Mouse (Mus musculus) CH12.LX (cell line): Measurements from ENCODE around the gene Rad23b. TPM values are rescaled to one million over a fixed set of nuclear protein-coding genes. Genes with fewer than 3 reads are reported as not detected.
A peak's percentile ranks its signal among the peaks of the same experiment; 100 is the strongest.

Experiments
- DNase-seq: peaks from one replicate; pipeline ENCODE4 v3.0.0-alpha.2; 2013; ENCODE audit errors: extremely low read depth
- H3K27ac ChIP-seq: 2 replicates; pipeline ENCODE4 v1.5.1; 2012; ENCODE audit warnings: low read depth, mild to moderate bottlenecking, control low read depth, moderate library complexity; ENCODE audit not compliant: insufficient read depth
- H3K27me3 ChIP-seq: replicated peaks from 2 replicates; pipeline ENCODE3; 2012; ENCODE audit warnings: inconsistent platforms
- H3K36me3 ChIP-seq, 2 experiments: replicated peaks in 1 of 2; 2 replicates each; pipeline versions ENCODE3 to v1.6.1; 2012; ENCODE audit warnings: inconsistent platforms in 1 of 2, low read length in 1 of 2, mild to moderate bottlenecking in 1 of 2, mixed read lengths in 1 of 2, moderate library complexity in 1 of 2; ENCODE audit not compliant: control insufficient read depth in 1 of 2, insufficient read depth in 1 of 2
- H3K4me1 ChIP-seq, 2 experiments: 2 replicates each; pipeline ENCODE4 v1.6.1; 2012; ENCODE audit warnings: inconsistent platforms in 1 of 2, moderate library complexity in 1 of 2; ENCODE audit not compliant: insufficient read depth in 2 of 2, control insufficient read depth in 1 of 2
- H3K4me2 ChIP-seq: 2 replicates; pipeline ENCODE4 v1.6.1; 2012; ENCODE audit warnings: low read depth, mild to moderate bottlenecking, control low read depth; ENCODE audit not compliant: poor library complexity, insufficient read depth, severe bottlenecking
- H3K4me3 ChIP-seq, 3 experiments: fragments of 150-350 bp in 1 of 3; sonication (generic) in 1 of 3; replicated peaks in 1 of 3; 2 replicates each; pipeline versions ENCODE3 to v1.5.1; 2011 to 2012; ENCODE audit warnings: low read depth in 2 of 3, low read length in 2 of 3, mild to moderate bottlenecking in 2 of 3, moderate library complexity in 2 of 3, control low read depth in 1 of 3, improper control_type of control experiment in 1 of 3, inconsistent platforms in 1 of 3, mixed read lengths in 1 of 3; ENCODE audit not compliant: poor library complexity in 1 of 3
- H3K79me2 ChIP-seq: replicated peaks from 2 replicates; pipeline ENCODE4 v1.6.1; 2012; ENCODE audit warnings: mild to moderate bottlenecking, moderate library complexity; ENCODE audit not compliant: control insufficient read depth, poor library complexity, insufficient read depth, severe bottlenecking; ENCODE audit errors: extremely low read depth
- H3K9ac ChIP-seq: 2 replicates; pipeline ENCODE4 v1.6.1; 2012; ENCODE audit warnings: low read depth, mild to moderate bottlenecking, control low read depth, moderate library complexity; ENCODE audit not compliant: insufficient read depth
- H3K9me3 ChIP-seq: replicated peaks from 2 replicates; pipeline ENCODE3; 2012; ENCODE audit warnings: low read length, inconsistent platforms, mixed read lengths
- BHLHE40 ChIP-seq: IDR thresholded peaks from 2 replicates; pipeline ENCODE4 v1.6.1; 2011; ENCODE audit warnings: mild to moderate bottlenecking, low read depth, low read length, improper control_type of control experiment
- CHD2 ChIP-seq: IDR thresholded peaks from 2 replicates; pipeline ENCODE4 v1.6.1; 2011; ENCODE audit warnings: low read length, improper control_type of control experiment
- E2F4 ChIP-seq: IDR thresholded peaks from 2 replicates; pipeline ENCODE4 v1.6.1; 2011; ENCODE audit warnings: low read depth, low read length, improper control_type of control experiment; ENCODE audit not compliant: insufficient replicate concordance
- ELF1 ChIP-seq: IDR thresholded peaks from 2 replicates; pipeline ENCODE4 v1.6.1; 2014; ENCODE audit warnings: low read depth, mild to moderate bottlenecking, inconsistent platforms, low read length, improper control_type of control experiment
- EP300 ChIP-seq: IDR thresholded peaks from 2 replicates; pipeline ENCODE4 v1.6.1; 2011; ENCODE audit warnings: low read length, improper control_type of control experiment
- ETS1 ChIP-seq: conservative IDR thresholded peaks from 2 replicates; pipeline ENCODE4 v1.6.1; 2012; ENCODE audit warnings: low read depth, mild to moderate bottlenecking, inconsistent platforms, low read length, improper control_type of control experiment, moderate library complexity
- GABPA ChIP-seq: IDR thresholded peaks from 2 replicates; pipeline ENCODE4 v1.6.1; 2012; ENCODE audit warnings: low read depth, low read length, improper control_type of control experiment, inconsistent platforms; ENCODE audit not compliant: insufficient replicate concordance
- KAT2A ChIP-seq: IDR thresholded peaks from 2 replicates; pipeline ENCODE4 v1.6.1; 2012; ENCODE audit warnings: low read length, improper control_type of control experiment, inconsistent platforms; ENCODE audit not compliant: insufficient replicate concordance
- MAX ChIP-seq: IDR thresholded peaks from 2 replicates; pipeline ENCODE4 v1.6.1; 2011; ENCODE audit warnings: low read length, improper control_type of control experiment
- MXI1 ChIP-seq: IDR thresholded peaks from 2 replicates; pipeline ENCODE4 v1.6.1; 2011; ENCODE audit warnings: mild to moderate bottlenecking, low read depth, low read length, improper control_type of control experiment
- MYC ChIP-seq: IDR thresholded peaks from 2 replicates; pipeline ENCODE4 v1.6.1; 2011; ENCODE audit warnings: low read depth, mild to moderate bottlenecking, improper control_type of control experiment, low read length
- NRF1 ChIP-seq: IDR thresholded peaks from 2 replicates; pipeline ENCODE4 v1.6.1; 2014; ENCODE audit warnings: low read depth, mild to moderate bottlenecking, inconsistent platforms, low read length, improper control_type of control experiment, moderate library complexity
- SIN3A ChIP-seq: IDR thresholded peaks from 2 replicates; pipeline ENCODE4 v1.6.1; 2012; ENCODE audit warnings: low read length, improper control_type of control experiment, inconsistent platforms
- TCF12 ChIP-seq: IDR thresholded peaks from 2 replicates; pipeline ENCODE4 v1.6.1; 2014; ENCODE audit warnings: low read depth, mild to moderate bottlenecking, inconsistent platforms, low read length, improper control_type of control experiment
- UBTF ChIP-seq: IDR thresholded peaks from 2 replicates; pipeline ENCODE4 v1.6.1; 2012; ENCODE audit warnings: low read depth, mild to moderate bottlenecking, inconsistent platforms, low read length, improper control_type of control experiment, moderate library complexity
- dilution Hi-C: fragments of 300-500 bp; cut with MboI; formaldehyde crosslinking; loops from 2 replicates; pipeline ENCODE4 v1.14.3; 2020; ENCODE audit warnings: low sequenced_read_pairs; ENCODE audit not compliant: extremely low pct_unique_long_range_greater_than_20kb, extremely low pct_ligation_motif_present
- in situ Hi-C: fragments of 300-500 bp; cut with MboI; formaldehyde crosslinking; loops from 3 replicates; pipeline ENCODE4 v1.14.3; 2019; ENCODE audit warnings: low sequenced_read_pairs, low pct_ligation_motif_present, low pct_unique_long_range_greater_than_20kb, mixed read lengths
- polyA plus RNA-seq: library from polyadenylated mRNA; unstranded; fragments of >175 nt; gene quantifications from 2 replicates; pipeline ENCODE4 v1.2.1, GENCODE M21; 2012; ENCODE audit warnings: low read depth; ENCODE audit not compliant: insufficient read length
- total RNA-seq, 2 experiments: library from RNA; depleted of rRNA; stranded (reverse); fragments of 300-350 nt in 1 of 2; fragments of >200 nt in 1 of 2; gene quantifications; 2 replicates each; pipeline ENCODE4 v1.2.3; 2012 to 2014

Rad23b gene
- total and polyA plus RNA-seq, 3 experiments, result 190 to 436 (median 350) TPM

GRCm38 (mm10) chr4:55343287-55343686, 6.6 kb upstream of the Rad23b start:
- Histone ChIP-seq H3K4me3 (no peak overlapping the region), H3K79me2 (no peaks in the 10 kb centered on the region), H3K27me3 (no peaks in the 10 kb centered on the region), H3K36me3 (no peaks in the 10 kb centered on the region), H3K9ac (no peak overlapping the region), H3K27ac (no peak overlapping the region), H3K4me1 (peaks cover 11 to 37% of the 10 kb centered on the region in 2 experiments), H3K4me2 (peak overlapping the region; percentile 2; the same call in 1 of the 2 replicates), H3K9me3 (no peaks in the 10 kb centered on the region)
- in situ Hi-C loops (no loop called here), dilution Hi-C loops (no loop called here)
- no peak for DNase-seq
- TF ChIP-seq ELF1, result no peak
- no peak for TF ChIP-seq GABPA
- peak; percentile 60; the same call in 1 of the 2 replicates for TF ChIP-seq EP300
- no peak for TF ChIP-seq KAT2A
- TF ChIP-seq CHD2, result no peak
- TF ChIP-seq BHLHE40, result peak; percentile 17; the same call in 1 of the 2 replicates
- 0 out of 2 replicates have a peak, but pooled peaks have one; percentile 6 for TF ChIP-seq ETS1

- TF ChIP-seq TCF12, result no peak
- TF ChIP-seq NRF1, result 0 out of 2 replicates have a peak, but pooled peaks have one; percentile 7
- TF ChIP-seq, all 38 proteins: peak for 1
- Histone ChIP-seq H3K27me3 (no peaks in the 10 kb centered on the region), H3K4me2 (peak overlapping the region; percentile 73), H3K27ac (peak overlapping the region; percentile 78; the same call in 1 of the 2 replicates), H3K9me3 (no peaks in the 10 kb centered on the region), H3K4me1 (peaks cover 10 to 39% of the 10 kb centered on the region in 2 experiments), H3K36me3 (peaks cover 0 to 5% of the 10 kb centered on the region in 2 experiments), H3K79me2 (peaks cover 37% of the 10 kb centered on the region), H3K9ac (peak overlapping the region; percentile 17), H3K4me3 (peak overlapping the region; percentile 55 to 75 (median 61))
- dilution Hi-C loops, result no loop called here
- no peak for DNase-seq
- in situ Hi-C loops, result no loop called here
These were observed 938 bp upstream of the Rad23b start for GRCm38 (mm10) chr4:55348759-55349451.

- Histone ChIP-seq H3K9me3 (no peaks in the 10 kb centered on the region), H3K27ac (peak overlapping the region; percentile 75), H3K4me2 (peak overlapping the region; percentile 59; the same call in 1 of the 2 replicates), H3K4me3 (peak overlapping the region; percentile 48 to 98 (median 92)), H3K4me1 (peaks cover 15 to 49% of the 10 kb centered on the region in 2 experiments), H3K79me2 (peaks cover 50% of the 10 kb centered on the region), H3K27me3 (no peaks in the 10 kb centered on the region), H3K9ac (peak overlapping the region; percentile 95), H3K36me3 (peaks cover 0 to 15% of the 10 kb centered on the region in 2 experiments)
- peak; percentile 46 for TF ChIP-seq NRF1
- TF ChIP-seq EP300, result no peak
- TF ChIP-seq MXI1, result peak; percentile 53
- peak; percentile 53; the same call in 1 of the 2 replicates for TF ChIP-seq MAX
- no peak for TF ChIP-seq E2F4
- peak; percentile 82 for TF ChIP-seq CHD2
- peak; percentile 16; the same call in 1 of the 2 replicates for TF ChIP-seq SIN3A
- TF ChIP-seq UBTF, result peak; percentile 72; the same call in 1 of the 2 replicates
- peak; percentile 60; the same call in 1 of the 2 replicates for TF ChIP-seq MYC
- DNase-seq, result peak; percentile 71
- dilution Hi-C loops (no loop called here), in situ Hi-C loops (no loop called here)
These were observed 532 bp downstream of the Rad23b start for GRCm38 (mm10) chr4:55350219-55350931.
